Mouse (Mus musculus) adrenal gland, postnatal 14 days (tissue): ENCODE measurements around the gene Nutf2-ps1. TPM values are rescaled to one million over a fixed set of nuclear protein-coding genes. Genes with fewer than 3 reads are reported as not detected.

Experiments
- total RNA-seq: library from RNA; stranded (reverse); gene quantifications from 2 replicates; pipeline ENCODE4 v1.2.3, GENCODE M21; 2021

Gene Nutf2-ps1
- total RNA-seq, 1 experiment from 2014 or later = 97.3 TPM

Other genes with a start within 250 kb of the Nutf2-ps1 start
- not detected in 2 replicates for gene Gm10197, start 217.3 kb downstream of the Nutf2-ps1 start, total RNA-seq
- 43.0 and 44.7 TPM in 2 replicates for gene Smndc1, start 198.5 kb downstream of the Nutf2-ps1 start, total RNA-seq
- gene Dusp5, start 60.0 kb downstream of the Nutf2-ps1 start, total RNA-seq = 8.5 and 11.8 TPM in 2 replicates
- gene Smc3, start 11.3 kb upstream of the Nutf2-ps1 start, total RNA-seq = 38.2 and 43.8 TPM in 2 replicates
- 1.3 TPM in 2 replicates for gene Rbm20, start 88.2 kb upstream of the Nutf2-ps1 start, total RNA-seq